Mouse (Mus musculus) frontal cortex, postnatal 14 days (tissue): Measurements from ENCODE around the gene Cldnd1.

Experiments
- DNase-seq, 2 experiments: peaks; one replicate each; pipeline ENCODE4 v3.0.0; 2022; ENCODE audit warnings: low spot score in 2 of 2

The Cldnd1 gene

DNA sequence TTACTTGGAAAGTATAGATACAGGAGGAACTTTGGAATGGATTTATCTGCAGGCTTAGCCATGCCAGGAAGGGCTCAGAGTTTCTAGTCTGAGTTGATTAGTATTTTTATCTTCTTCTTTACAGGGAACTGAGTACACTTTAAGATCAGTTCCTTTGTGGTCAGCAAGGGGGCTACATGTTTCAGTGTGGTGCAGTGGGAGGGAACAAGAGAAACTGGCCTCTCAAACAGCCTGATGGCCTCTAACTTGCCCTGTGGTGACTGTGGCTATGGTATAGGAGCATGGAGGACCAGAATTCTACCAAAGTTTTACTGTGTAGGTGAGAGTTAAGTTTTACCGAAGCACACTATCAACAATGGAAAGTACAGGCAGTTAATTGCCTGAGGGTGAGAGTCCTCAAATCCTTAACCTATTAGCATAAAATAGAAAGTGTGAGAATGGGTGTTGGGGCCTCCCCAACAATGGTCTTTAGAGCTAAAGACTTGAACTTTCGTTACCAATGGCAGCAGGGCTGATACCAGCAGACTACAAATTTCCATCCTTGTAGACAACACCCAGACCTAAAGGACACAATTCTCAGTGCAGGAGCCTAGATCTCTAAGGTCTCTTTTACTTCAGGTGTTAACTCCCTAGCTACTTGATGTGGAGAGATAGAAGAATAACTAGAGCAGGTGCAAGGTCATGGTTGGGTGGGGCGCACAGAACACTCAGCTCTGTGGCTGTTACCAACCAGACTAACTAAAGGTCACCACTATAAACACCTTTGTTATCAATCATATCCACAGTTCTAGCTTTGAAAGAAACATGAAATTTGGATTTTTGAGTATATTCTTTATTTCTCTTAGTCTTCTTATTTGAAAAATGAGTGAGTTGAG is 18.9 kb upstream of the Cldnd1 start:
- no peak for DNase-seq

DNA sequence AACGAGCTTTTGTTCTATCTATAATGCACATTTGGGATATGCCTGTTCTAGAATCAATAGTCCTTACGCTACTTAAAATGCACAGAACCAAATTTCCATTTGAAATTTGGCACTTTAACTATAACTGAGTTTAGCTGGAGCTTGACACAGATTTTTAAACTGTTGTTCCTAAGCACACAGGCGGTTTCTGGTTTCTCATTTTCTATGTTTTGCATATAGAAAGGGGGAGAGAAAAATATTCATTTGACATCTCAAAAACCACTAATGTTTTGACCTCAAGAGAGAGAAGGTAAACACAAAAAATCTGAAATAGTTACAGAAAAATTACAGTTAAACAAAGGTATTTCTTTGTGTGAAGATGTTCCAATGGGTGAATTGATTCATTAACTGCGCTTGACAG is 18.2 kb upstream of the Cldnd1 start:
- no peak for DNase-seq

DNA sequence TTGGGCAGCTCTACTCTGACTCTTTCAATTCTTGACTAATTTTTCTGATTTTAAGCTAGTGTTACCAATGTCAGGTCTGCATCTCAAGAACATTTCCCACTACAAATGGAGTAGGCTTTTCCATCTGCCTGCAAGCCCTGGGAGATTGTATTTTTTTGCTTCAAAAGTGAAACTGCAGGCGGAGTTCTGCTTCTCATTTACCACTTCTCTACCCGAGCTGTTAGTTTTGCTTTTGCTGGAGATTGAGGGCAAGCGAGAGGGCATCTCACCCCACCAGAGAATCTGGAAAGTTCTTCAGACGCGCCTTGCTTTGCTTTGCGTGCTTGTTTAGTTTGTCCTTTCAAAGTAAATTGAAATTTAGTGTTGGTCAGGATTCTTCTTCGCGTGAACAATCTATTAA is 15.5 kb upstream of the Cldnd1 start:
- DNase-seq, result no peak

DNA sequence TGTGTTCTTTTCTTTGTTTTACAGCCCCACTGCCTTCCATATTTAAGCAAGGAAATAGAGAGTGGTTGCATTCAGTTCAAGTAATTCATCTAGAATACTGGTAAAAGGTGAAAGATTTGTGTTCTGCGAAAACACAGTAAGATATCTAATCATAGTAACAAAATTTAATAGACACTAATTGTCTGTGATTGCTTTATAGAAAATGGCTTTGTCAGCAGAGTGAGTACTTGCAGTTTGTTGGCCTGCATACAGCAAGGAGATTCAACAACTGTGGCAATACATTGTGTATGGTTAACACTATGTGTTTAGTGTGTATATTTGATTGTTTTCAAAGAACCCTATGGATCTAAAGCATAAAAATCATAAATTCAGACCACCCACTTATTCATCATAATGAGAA is 14.6 kb upstream of the Cldnd1 start:
- no peak for DNase-seq

DNA sequence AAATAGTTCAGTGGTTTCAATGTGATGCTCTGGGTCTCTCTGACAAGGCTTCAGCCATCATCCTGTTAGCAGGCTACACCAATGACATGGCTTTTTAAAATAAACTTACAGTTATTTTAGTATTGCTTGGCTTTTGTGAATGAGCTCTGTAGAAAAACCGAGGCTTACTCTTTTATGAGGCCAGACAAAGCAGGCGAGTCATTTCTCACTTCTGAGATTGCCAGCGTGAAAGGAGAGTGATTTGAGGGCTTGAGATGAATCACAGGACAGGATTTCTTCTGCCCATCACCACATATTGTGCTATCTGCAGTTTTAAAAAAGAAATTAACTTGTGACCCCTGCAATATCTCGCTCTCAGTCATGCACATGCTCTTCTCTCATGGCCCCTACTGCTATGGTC is 12.7 kb upstream of the Cldnd1 start:
- no peak for DNase-seq

DNA sequence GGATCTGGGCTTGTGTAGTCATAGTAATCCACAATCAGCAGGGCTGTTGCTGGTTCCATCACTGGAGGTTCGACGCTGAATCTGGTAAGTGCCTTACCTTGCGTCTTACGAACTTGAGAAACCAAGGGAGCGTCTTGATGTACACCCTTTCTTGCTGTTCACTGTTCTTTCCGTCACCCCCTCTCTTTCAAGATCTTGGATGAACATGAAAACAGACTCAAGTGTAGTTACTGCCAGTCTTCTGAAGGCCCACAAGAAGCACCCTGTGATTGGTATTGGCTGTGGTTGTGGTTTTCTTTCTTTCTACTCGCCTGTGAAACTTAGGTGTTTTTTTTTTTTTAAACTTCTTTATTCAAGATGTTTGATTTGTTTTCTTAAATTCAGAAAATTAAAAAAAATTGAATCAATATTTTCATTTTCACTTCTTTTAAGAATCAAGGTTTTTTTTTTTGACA is 9.0 kb upstream of the Cldnd1 start, which contains the start of gene Gpr15:
Gene Gpr15 (minus strand): TSS at position 405 of the 455 bp plus-strand sequence.
- no peak for DNase-seq

DNA sequence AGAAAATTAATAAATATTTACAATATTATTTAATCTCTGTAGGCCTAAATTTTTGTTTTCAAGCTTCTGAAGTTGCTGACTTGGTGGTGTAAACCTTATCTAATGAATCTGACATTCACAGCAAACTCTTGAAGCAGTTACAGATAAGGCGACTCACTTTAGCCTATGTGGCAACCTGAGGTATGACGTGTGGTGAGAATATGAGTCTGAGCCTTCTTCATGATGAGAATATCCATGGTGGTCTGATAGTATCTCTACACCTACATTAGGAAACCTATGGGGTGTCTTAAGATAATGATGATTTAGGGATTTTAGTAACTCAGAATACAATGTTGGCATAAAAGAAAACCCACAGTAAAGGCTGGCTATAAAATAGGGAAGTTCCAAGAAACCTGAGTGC is 5.4 kb upstream of the Cldnd1 start:
- no peak for DNase-seq

DNA sequence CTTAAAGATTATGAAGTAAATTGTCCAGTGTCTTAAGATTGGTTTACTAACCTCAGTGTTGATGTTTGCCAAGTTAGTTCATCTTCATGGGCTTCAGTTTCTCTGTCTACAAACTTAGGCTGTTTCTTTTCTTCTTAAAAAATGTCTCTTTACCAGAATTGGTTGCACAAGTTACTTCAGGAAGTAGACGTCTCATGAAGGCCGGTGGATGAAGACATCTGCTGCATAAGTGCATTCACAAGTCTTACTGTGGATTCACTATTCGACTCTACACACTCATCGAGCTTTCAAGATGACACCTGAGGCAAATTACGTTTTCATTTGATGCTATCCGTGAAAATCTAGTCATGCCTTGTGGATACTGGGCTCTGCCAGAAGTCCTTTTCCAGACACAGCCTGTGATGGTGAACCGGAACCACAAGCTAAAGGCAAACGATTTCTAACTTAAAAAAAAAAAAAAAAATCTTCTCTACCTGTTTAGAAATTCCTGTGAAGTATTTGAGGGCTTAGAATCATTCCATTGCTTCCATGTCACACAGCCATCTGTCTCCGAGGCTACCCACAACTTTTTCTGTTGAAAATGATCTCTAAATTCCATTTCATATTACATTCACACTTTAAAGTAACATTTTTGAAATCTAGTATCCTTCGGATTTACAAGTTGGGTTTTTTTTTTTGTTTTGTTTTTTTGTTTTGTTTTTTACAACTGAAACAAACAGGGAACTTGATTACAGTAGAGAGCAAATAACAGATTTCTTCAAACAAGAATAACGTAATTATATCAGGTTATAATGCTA is 832 bp upstream of the Cldnd1 start:
- DNase-seq, result no peak

DNA sequence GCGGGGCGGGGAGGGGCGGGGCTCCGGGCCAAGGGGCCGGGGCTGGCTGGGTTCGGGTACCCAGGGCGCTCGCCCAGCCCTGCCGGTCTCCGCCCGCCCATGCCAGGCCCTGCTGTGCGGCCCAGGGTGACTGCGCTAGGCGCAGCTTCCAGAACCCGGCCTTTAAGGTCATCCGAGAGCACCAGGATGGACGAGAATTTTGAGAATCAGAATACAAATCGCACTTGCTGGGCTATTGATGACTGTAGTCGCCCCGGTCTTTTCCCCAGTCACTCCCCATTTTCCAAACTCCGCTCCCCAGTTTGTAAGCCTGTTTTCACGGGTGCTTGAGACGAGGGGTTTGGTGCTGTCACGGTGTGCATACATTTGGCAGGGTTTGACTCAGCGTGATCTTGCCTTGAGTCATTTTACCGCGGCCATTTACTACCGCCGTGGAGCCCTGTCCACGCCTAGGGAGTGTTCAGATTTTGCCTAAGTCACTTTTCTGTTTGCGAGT is 514 bp downstream of the Cldnd1 start:
- DNase-seq, result peak in 1 of 2 experiments; percentile 34

DNA sequence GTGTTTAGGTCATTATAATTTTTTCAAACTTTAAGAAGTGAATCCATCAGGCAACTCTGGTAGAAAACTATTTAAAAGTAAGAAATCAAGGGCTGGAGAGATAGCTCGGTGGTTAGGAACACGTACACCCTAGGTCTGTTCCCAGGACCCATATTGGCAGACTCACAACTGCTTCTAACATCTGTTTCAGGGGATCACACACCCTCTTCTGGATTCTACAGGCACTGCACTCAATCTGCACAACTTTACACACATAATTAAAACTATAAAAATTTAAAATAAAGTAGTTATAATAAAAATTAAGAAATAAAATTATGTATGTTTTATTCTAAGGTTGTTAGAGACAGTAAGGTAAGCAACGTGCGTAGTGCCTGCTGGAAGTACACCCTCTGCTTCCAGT is 10.5 kb downstream of the Cldnd1 start:
- DNase-seq, result no peak

DNA sequence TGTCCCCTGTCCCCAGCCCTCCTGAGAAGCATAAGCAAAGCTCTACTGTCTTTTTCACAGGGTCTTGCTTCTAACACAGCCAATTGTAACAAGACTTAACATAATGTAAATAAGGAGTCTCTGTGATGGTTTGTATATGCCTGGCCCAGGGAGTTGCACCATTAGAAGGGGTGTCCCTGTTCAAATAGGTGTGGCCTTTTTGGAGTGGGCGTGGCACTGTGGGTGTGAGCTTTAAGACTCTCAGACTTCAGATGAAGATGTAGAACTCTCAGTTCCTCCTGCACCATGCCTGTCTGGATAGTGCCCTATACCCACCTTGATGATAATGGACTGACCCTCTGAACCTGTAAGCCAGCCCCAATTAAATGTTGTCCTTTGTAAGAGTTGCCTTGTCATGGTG is 11.1 kb downstream of the Cldnd1 start:
- no peak for DNase-seq

DNA sequence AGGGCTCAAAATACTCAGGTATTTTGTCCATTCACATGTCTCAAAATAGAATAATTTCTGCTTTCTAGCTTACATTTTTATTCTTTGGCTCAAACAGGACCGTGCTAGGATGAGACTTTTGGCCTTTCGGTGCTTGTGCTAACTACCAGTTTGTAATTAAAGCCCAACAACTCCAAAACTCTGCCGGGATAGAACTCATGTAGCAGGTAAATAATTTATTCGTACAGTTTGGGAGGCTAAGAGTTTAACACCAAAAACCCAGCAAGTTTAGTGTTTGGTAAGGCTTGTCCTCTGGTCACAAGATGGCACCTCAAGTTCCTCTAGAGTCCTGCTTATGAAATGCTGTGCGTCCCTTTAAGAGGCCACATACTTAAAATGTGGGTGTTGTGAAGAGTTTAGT is 13.0 kb downstream of the Cldnd1 start:
- DNase-seq, result no peak

DNA sequence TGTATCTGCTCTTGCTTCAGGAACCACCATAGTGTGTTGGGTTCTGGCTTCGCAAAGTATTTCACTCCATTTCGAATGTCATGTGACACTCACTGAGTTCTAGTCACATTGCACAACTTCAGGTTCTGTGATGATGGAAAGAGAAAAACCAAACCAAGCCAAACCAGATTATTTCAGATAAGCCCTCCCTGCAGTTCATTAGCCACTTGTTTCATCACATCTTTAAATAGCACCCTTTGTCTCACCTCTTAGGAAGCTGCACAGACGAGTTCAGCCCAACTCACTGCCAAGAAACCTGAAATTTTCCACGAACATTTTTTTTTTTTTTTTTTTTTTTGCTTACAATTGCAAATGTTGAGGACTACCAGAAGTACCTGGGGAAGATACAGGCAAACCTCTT is 19.0 kb downstream of the Cldnd1 start:
- DNase-seq, result no peak

DNA sequence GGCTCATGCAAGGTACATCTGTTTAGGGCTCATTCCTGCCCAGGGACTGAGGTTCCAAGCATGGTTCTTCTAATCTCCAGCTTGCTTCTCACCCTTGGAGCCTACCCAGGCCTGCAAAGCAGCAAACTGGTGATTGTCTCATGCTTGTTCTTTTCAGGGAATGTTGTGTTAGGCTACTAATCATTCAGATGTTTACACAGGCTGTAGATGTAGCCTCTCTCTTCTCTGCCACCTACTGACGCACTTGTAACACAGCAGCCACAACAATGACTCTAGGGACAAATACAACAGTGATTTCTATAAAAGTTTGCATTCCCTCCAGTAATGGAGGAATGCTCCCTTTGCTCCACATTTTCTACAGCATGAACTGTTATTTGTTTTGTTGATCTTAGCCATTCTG is 23.6 kb downstream of the Cldnd1 start:
- no peak for DNase-seq

DNA sequence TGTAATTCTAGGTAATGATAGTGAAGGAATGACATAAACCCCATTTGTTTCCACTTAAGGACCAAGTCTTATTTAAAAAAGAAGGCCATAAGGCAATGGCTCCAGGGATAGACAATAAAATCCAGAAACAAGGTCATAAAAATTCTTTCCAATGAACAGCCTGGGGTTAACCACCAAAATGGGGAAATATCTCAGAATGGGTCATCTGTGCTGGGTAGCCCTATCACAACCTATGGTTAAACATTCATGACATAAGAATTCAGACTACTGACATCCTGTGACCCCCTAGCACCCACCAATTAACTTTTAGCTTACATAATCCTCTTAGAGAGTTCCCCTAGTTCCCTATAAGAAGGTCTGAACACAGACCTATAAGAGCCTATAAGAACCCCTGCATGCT is 28.5 kb downstream of the Cldnd1 start:
- no peak for DNase-seq

DNA sequence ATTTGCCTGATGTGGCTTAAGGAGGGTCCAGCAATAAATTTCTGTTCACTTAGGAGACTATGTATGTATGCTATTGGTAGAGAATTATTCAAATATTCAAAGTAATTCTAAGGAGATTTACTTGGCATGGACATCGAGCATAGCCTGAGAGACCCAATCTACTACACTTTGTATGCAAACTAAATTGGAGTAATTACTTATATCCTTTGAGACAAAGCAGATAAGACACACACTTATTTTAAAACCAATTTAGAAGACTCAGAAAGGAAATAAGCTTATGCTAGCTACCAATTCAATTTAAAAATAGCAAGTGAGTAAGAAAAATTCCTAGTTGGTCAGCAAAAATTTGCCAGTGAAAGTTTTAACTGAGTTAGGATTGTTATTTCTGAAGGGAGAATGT is 35.4 kb downstream of the Cldnd1 start, which contains the start of gene Olfr172:
Gene Olfr172 (minus strand): TSS at position 101 of the 400 bp plus-strand sequence.
- DNase-seq, result no peak
